Mouse (Mus musculus) duodenum, adult 2 months (tissue): Measurements from ENCODE around the gene Rbm39. TPM values are rescaled to one million over a fixed set of nuclear protein-coding genes. Genes with fewer than 3 reads are reported as not detected.

Source experiments
- polyA plus RNA-seq: library from polyadenylated mRNA; depleted of rRNA; stranded (reverse); fragments of >200 nt; gene quantifications from 2 replicates; pipeline ENCODE4 v1.2.3, GENCODE M21; 2012; ENCODE audit warnings: low replicate concordance; rRNA removed

Gene Rbm39
- polyA plus RNA-seq, result 26.9 and 39.9 TPM in 2 replicates

DNA sequence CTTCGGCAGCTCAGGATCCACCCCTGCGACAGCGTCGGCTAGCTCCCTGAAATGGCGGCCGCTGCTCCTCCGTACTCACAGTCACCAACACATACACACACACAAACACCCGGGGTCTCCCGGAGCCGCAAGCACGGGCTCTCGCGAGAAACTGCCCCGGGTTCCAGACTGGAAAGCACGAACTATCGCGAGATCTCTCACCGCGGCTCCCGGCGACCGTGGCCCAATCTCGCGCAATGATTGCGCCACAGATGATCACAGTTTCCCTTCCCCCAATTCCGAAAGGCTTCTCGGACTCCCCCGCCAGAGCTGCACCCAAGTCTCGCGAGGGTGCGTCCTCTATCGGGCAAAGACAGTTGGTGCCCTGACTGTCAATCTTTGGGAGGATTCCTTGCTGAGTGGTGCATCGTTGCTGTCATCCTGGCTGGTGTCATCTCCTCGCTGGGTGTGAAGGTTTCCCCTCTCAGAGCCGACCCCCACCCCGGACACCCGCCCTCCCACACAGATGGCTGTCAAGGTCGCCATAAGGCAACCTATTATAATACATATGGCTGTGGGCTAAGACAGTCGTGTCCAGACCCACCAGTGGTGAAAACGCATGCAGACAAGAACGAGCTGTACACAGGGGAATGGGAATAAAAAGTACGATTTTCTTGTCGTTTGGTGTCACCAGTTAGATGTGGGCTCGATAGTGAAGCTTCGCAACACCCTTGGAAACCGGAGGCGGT lies at the start of gene Rbm39:
Gene Rbm39, minus strand, starts transcription at position 145 of the 728 bp plus-strand sequence.

DNA sequence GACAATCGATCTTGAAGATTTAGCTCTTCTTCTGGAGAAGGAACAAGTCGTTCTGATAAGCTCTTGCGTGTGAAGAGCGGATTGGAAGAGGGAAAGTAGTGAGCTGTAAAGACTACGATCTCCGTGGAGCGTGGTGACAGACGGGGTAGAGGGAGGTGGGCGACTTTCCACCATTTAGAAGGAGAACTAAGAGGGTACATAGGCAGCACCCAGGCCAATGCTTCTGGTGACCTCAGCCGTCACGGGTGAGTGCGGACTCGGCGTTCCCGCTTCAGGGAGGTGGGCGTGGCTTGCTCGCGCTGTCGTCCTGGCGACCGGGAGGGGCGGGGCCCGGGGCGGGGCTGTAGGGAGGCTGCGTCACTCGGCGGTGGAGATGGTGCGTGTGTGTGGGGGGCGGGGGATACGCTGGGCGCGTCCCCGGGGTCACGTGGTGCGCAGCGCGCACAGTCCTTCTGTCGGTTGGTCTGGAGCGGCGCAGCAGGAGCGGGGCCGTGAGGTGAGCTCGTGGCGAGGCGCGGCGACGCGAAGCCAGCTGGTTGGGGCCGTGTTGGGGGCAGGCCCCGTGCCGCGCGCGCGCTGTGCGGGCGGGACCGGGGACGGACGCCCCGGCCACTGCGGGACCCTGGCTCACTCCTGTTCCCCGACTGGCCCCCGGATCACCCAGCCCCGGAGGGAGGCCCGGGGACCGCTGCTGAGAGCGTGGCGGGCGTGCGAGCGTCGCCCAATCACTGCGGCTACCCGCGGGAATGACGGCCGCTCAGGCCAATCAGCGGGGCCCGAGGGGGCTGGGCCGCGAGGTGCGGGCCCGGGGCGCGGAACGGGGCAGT lies 16.5 kb upstream of the Rbm39 start, which contains the start of gene Phf20:
Gene Phf20, plus strand, starts transcription at position 165 of the 827 bp plus-strand sequence.

DNA sequence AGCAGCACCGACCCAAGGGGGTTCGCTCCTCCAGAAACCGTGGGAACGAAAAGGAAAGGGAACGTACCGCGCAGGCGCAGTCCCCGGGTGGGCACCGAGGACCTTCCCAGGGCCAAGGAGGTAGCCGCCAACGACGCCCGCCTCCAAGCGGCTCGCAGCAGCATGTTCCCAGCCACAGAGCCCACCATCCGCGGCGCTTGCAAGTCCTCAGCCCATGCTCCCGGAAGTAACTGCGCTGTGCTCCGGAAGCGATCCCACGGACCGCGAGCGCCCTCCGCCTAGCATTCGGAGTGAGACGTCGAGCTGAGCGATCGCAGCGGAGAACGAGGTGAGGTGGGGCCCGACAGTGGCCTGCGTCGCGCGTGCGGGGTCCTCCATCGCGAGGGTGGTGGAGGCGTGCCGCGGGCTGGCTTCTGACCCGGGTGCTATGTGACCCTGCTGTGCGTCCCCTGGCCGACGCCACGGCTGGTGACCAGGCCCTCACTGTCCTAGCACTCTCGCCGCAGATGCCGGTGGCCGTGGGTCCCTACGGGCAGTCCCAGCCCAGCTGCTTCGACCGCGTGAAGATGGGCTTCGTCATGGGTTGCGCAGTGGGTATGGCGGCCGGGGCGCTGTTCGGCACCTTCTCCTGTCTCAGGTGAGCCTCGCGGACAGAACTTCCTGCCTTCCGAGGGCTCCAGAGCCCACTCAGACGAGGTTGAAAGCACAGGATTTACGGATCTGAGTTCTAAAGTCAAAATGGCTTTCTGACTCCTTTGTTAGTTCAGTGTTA lies 35.9 kb downstream of the Rbm39 start, which contains the start of the genes Romo1 and Nfs1:
Gene Romo1, plus strand, starts transcription at position 87 of the 772 bp plus-strand sequence.
Gene Nfs1, minus strand, starts transcription at position 234 of the 772 bp plus-strand sequence.

DNA sequence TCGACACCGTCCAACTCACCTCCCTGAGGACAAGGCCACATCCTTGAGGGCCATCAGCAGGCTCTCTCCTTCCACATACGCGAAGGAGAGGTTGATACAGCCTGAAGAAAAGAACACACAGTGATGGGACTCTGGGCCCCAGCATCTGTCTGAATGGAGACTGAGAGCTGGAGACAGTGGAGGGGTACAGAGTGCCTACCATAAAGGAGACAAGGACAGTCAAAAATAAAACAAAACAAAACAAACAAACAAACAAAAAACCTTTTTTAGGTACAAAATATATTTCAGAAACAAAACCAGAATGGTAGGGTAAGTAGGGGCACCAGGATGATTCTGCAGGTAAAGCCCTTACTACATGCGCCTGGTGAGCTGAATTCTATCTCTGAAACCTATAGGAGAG lies 53.0 kb downstream of the Rbm39 start, which contains the start of gene Gm28036:
Gene Gm28036, minus strand, starts transcription at position 101 of the 400 bp plus-strand sequence.

GRCm38 (mm10) chr2:156111358-156112079 lies 68.5 kb downstream of the Rbm39 start, which contains the start of the genes Cpne1 and Rbm12:
Cpne1 (minus strand) TSS chr2:156111965.
Rbm12 (minus strand) TSS chr2:156111978.

Other genes with a start within 250 kb of the Rbm39 start
- gene Uqcc1, start 249.9 kb downstream of the Rbm39 start, polyA plus RNA-seq, result 6.6 and 8.5 TPM in 2 replicates
- gene Gm15557, start 239.5 kb downstream of the Rbm39 start, polyA plus RNA-seq, result not detected in 2 replicates
- gene Gdf5, start 234.9 kb downstream of the Rbm39 start, polyA plus RNA-seq, result not detected in 2 replicates
- 3.8 and 4.3 TPM in 2 replicates for gene Cep250, start 223.8 kb downstream of the Rbm39 start, polyA plus RNA-seq
- 1.4 and 1.9 TPM in 2 replicates for gene 6430550D23Rik, start 172.3 kb downstream of the Rbm39 start, polyA plus RNA-seq
- 225 and 402 TPM in 2 replicates for gene Ergic3, start 172.2 kb downstream of the Rbm39 start, polyA plus RNA-seq
- gene Fer1l4, start 127.3 kb downstream of the Rbm39 start, polyA plus RNA-seq, result 0.30 and 10.9 TPM in 2 replicates
- gene Spag4, start 115.1 kb downstream of the Rbm39 start, polyA plus RNA-seq, result 0.27 and 0.93 TPM in 2 replicates
- 27.7 and 40.4 TPM in 2 replicates for gene Cpne1, start 68.3 kb downstream of the Rbm39 start, polyA plus RNA-seq
- gene Rbm12, start 68.3 kb downstream of the Rbm39 start, polyA plus RNA-seq, result 3.8 and 4.8 TPM in 2 replicates
- 0.24 and 0.83 TPM in 2 replicates for gene Gm28036, start 53.1 kb downstream of the Rbm39 start, polyA plus RNA-seq
- 203 and 222 TPM in 2 replicates for gene Romo1, start 36.2 kb downstream of the Rbm39 start, polyA plus RNA-seq
- 27.1 and 41.1 TPM in 2 replicates for gene Nfs1, start 36.1 kb downstream of the Rbm39 start, polyA plus RNA-seq
- 3.6 and 4.3 TPM in 2 replicates for gene Phf20, start 16.2 kb upstream of the Rbm39 start, polyA plus RNA-seq
- gene Cnbd2, start 132.1 kb upstream of the Rbm39 start, polyA plus RNA-seq, result 0.27 and 0.44 TPM in 2 replicates
- gene Scand1, start 132.5 kb upstream of the Rbm39 start, polyA plus RNA-seq, result 405 and 1,530 TPM in 2 replicates
- 6.8 and 18.9 TPM in 2 replicates for gene Epb41l1, start 240.7 kb upstream of the Rbm39 start, polyA plus RNA-seq